Mouse (Mus musculus): Measurements from ENCODE around the gene Olfr1392.

The Olfr1392 gene

GRCm38 (mm10) chr11:49322442-49322841 is 37.4 kb downstream of the Olfr1392 start, which contains the start of gene Olfr1391:
Olfr1391 (plus strand) TSS chr11:49322742.
- no peak for DNase-seq (ENCODE audit: low spot score in 2 of 2)

DNA sequence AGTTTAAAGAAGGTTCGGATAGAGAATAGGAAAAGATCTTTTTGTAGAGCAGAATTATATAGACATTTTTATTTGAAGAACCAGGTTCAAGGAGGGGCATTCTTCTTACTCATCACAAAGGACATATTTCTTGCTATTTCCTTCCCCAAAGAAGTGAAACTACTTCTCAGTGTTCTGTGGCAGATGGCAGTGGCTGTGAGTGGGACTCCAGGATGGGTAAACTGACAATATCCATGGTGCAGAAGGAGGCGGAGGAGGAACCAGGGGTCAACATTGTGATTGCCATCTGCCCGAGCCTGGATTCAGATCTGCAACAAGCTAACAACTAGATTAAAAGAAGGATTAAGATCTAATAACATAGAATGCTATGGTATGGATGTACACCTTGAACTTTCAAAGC is 41.6 kb downstream of the Olfr1392 start:
- DNase-seq (ENCODE audit: low spot score in 2 of 2): peak; percentile 11 to 16

- no peak for DNase-seq (ENCODE audit: low spot score in 2 of 2)
Observed at GRCm38 (mm10) chr11:49329686-49330085, 44.6 kb downstream of the Olfr1392 start.

DNA sequence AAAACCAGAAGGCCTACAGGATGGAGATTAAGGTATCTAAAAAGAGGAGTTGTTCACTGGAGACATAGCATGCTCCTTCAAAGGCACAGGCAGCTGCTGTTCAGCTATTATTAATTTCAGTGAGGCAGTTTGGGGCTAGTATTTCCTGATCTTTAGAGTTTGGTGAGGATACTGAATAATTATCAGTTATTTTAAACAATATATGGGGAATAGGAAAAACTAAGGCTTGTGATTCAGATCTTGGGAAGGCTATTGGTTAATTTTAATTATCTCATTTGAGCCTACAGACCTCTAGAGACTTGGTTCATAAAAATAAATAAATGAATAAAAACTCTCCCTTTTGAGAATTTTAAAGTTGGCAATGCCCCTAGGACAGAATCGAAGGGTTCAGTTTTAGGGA is 49.8 kb downstream of the Olfr1392 start, which contains the start of gene Olfr1390:
Gene Olfr1390, plus strand, starts transcription at position 301 of the 400 bp plus-strand sequence.
- DNase-seq (ENCODE audit: low spot score in 2 of 2): no peak

DNA sequence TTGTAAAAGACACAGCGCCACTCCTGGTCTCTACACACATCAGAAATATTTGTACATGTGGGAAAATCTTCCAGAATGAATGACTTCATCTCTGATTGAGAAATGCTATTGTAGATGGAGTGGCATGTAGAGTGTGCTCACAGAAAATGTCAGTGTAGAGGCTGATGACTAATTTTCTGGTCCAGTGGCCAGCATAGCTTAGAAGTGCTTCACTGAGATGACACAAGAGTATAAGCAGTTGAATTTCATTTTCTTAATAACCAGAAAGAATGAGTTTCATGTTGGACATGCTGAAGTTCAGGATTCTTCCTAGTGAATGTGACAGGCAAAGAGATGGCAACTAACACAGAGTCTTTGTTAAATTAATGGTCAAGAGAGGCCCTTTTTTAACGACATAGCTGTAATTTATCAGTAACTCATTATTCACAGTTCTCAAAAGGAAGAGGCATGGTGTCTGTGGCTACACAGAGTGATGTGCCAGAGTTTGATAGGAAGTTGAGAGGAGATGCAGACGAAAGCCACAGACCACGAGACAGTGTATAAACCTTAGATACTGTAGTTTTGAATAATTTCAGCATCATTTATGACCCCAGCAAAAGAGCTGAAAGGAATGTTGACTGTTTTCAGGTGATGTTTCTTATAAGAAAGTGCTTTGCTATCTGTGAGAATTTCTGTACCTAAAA is 52.2 kb downstream of the Olfr1392 start:
- no peak for DNase-seq (ENCODE audit: low spot score in 2 of 2)

Measured in right cerebral cortex, postnatal 36 days (tissue).